Mouse (Mus musculus): Measurements from ENCODE around the gene P2rx2.

The P2rx2 gene

GRCm38 (mm10) chr5:110313127-110313526 is 29.9 kb downstream of the P2rx2 start:
- no peak for DNase-seq

- no peak for DNase-seq
Measured at GRCm38 (mm10) chr5:110308861-110309260, 34.2 kb downstream of the P2rx2 start.

GRCm38 (mm10) chr5:110300591-110300990 is 42.4 kb downstream of the P2rx2 start:
- DNase-seq, result no peak

GRCm38 (mm10) chr5:110296637-110297036 is 46.4 kb downstream of the P2rx2 start:
- DNase-seq, result no peak

- no peak for DNase-seq
Measured at GRCm38 (mm10) chr5:110291649-110292048, 51.4 kb downstream of the P2rx2 start.

Measured in right cerebral cortex, postnatal 14 days (tissue).